ENCODE assay signal across 32 mouse cellular contexts in genomic region chr7:123194696-123195095, GRCm38 (mm10). TPM values are rescaled to one million over a fixed set of nuclear protein-coding genes. Genes with fewer than 3 reads are reported as not detected.
DNase-seq lines count a peak whose midpoint lies in the region; ATAC-seq and TF ChIP-seq lines count a peak whose summit lies in the region.
"Had no signal": no experiment of that assay in that cellular context is flagged by ENCODE, and none has a peak within 500 bp of the region (broad histone marks: within the 10 kb centered on the region; RNA-seq: fewer than 3 reads in every experiment).

No protein-coding gene starts in this region.

- no peak for ATAC-seq in midbrain, embryonic 13.5 days
- no peak for ATAC-seq in erythroblast, adult 5-6 weeks (replicated peaks; ENCODE audit: low FRiP score, poor library complexity, severe bottlenecking)
- ATAC-seq: forebrain, embryonic 14.5 days; inflammation-experienced regulatory T-cells, adult 6 months had no signal

- H3K27ac ChIP-seq in kidney, adult 2 months (ENCODE audit: insufficient read depth, low read depth, low read length): no peak overlapping the region
- no peak overlapping the region for H3K27ac ChIP-seq in midbrain, embryonic 13.5 days
- H3K27ac ChIP-seq: embryonic facial prominence, embryonic 10.5 days; embryonic facial prominence, embryonic 15.5 days; gastrocnemius, adult 2 months; heart, adult 2 months; heart, embryonic 13.5 days; hindbrain, embryonic 15.5 days; kidney, postnatal 0 days; limb, embryonic 10.5 days; limb, embryonic 15.5 days; liver, embryonic 15.5 days; midbrain, embryonic 12.5 days; neural tube, embryonic 13.5 days; stomach, postnatal 0 days had no signal

- no peak overlapping the region for H3K4me2 ChIP-seq in midbrain, embryonic 13.5 days (replicated peaks)
- H3K4me2 ChIP-seq: embryonic facial prominence, embryonic 15.5 days; heart, embryonic 13.5 days; hindbrain, embryonic 15.5 days; limb, embryonic 15.5 days; liver, embryonic 15.5 days; lung, embryonic 14.5 days; midbrain, embryonic 12.5 days; neural tube, embryonic 13.5 days had no signal

- H3K4me3 ChIP-seq in kidney, adult 2 months (ENCODE audit: insufficient read depth, low read depth, low read length): no peak overlapping the region
- H3K4me3 ChIP-seq in midbrain, embryonic 13.5 days (replicated peaks): no peak overlapping the region
- H3K4me3 ChIP-seq: embryonic facial prominence, embryonic 10.5 days; embryonic facial prominence, embryonic 15.5 days; gastrocnemius, adult 2 months; heart, adult 2 months; heart, embryonic 13.5 days; hindbrain, embryonic 15.5 days; limb, embryonic 10.5 days; limb, embryonic 15.5 days; liver, embryonic 15.5 days; midbrain, embryonic 12.5 days; neural tube, embryonic 13.5 days had no signal

- 75% methylated on average over 8 of the region's 8 CpGs for WGBS in kidney, adult 2 months
- WGBS in midbrain, embryonic 13.5 days: 92% methylated on average over 8 of the region's 8 CpGs

- H3K9me3 ChIP-seq in midbrain, embryonic 13.5 days: no peaks in the 10 kb centered on the region
- H3K9me3 ChIP-seq: embryonic facial prominence, embryonic 10.5 days; embryonic facial prominence, embryonic 15.5 days; heart, embryonic 13.5 days; hindbrain, embryonic 15.5 days; limb, embryonic 10.5 days; limb, embryonic 15.5 days; liver, embryonic 15.5 days; midbrain, embryonic 12.5 days; neural tube, embryonic 13.5 days had no signal

- no peak for TF ChIP-seq POLR2A in kidney, adult 2 months (IDR thresholded peaks at IDR 0.05; ENCODE audit: low read depth, low read length)

- H3K9ac ChIP-seq in midbrain, embryonic 13.5 days (replicated peaks): no peak overlapping the region
- H3K9ac ChIP-seq: embryonic facial prominence, embryonic 15.5 days; heart, embryonic 13.5 days; hindbrain, embryonic 15.5 days; limb, embryonic 15.5 days; liver, embryonic 15.5 days; lung, embryonic 14.5 days; midbrain, embryonic 12.5 days; neural tube, embryonic 13.5 days had no signal

- no peaks in the 10 kb centered on the region for H3K27me3 ChIP-seq in kidney, adult 2 months (replicated peaks; ENCODE audit: control insufficient read depth, insufficient read depth, low read length)
- H3K27me3 ChIP-seq in midbrain, embryonic 13.5 days: no peaks in the 10 kb centered on the region
- H3K27me3 ChIP-seq: embryonic facial prominence, embryonic 15.5 days; heart, embryonic 13.5 days; hindbrain, embryonic 15.5 days; limb, embryonic 15.5 days; liver, embryonic 15.5 days; midbrain, embryonic 12.5 days; neural tube, embryonic 13.5 days had no signal

- TF ChIP-seq CTCF in kidney, adult 2 months (conservative IDR thresholded peaks at IDR 0.05; ENCODE audit: insufficient read depth, insufficient read length, low read depth, low read length): no peak

- H3K36me3 ChIP-seq in kidney, adult 2 months (ENCODE audit: control insufficient read depth, insufficient read depth, low read length): peaks cover 4% of the 10 kb centered on the region
- H3K36me3 ChIP-seq in midbrain, embryonic 13.5 days: peaks cover 57% of the 10 kb centered on the region

- DNase-seq in kidney, adult 2 months: peak; percentile 21
- DNase-seq in kidney, postnatal 14 days: no peak
- DNase-seq in cerebellum, adult 11-12 months: peak; percentile 61
- DNase-seq in cerebellum, adult 8-10 months: peak; percentile 38
- peak; percentile 50 to 52 for DNase-seq in cerebellum, postnatal 36 days
- DNase-seq: adrenal gland, postnatal 14 days; B cell, adult 2 months; gastrocnemius, adult 2 months; gastrocnemius, postnatal 36 days; heart, adult 2 months; heart, postnatal 10 days; kidney, adult 18-20 months; lung, embryonic 14.5 days; lung, postnatal 14 days; right cerebral cortex, postnatal 4 days; thymus, adult 18-20 months; thymus, postnatal 25 days had no signal

- H3K4me1 ChIP-seq in kidney, adult 2 months (ENCODE audit: control insufficient read depth, insufficient read depth, low read length): peaks cover 11% of the 10 kb centered on the region; the same call in 1 of the 2 replicates
- no peaks in the 10 kb centered on the region for H3K4me1 ChIP-seq in midbrain, embryonic 13.5 days (replicated peaks)
- H3K4me1 ChIP-seq: embryonic facial prominence, embryonic 15.5 days; hindbrain, embryonic 15.5 days; limb, embryonic 10.5 days; limb, embryonic 15.5 days; midbrain, embryonic 12.5 days; neural tube, embryonic 13.5 days had no signal

RNA-seq across cellular contexts. Expression of gene Slc5a11, which starts 19.9 kb away (rescaled TPM):
- 107 and 133 TPM in 2 replicates for polyA plus RNA-seq in kidney, adult 2 months (2012; rRNA removed)
- 0.13 and 0.34 TPM in 2 replicates for polyA plus RNA-seq in midbrain, embryonic 13.5 days (2015; fragmentation: Nextera tagmentation; extraction: Ambion mirVana)
- 2.7 TPM in 1 of 2 replicates, not detected in the other for total RNA-seq in erythroblast, adult 5-6 weeks (2015; ENCODE audit: low replicate concordance)
- 1.5 TPM in 1 of 2 replicates, not detected in the other for total RNA-seq in erythroblast, adult 5-6 weeks (2017; ENCODE audit: low replicate concordance)
- total RNA-seq: adrenal gland, postnatal 14 days; gastrocnemius, adult 2 months; gastrocnemius, postnatal 36 days; heart, adult 2 months; heart, postnatal 10 days had no signal
- polyA plus RNA-seq: limb, embryonic 15.5 days; neural tube, embryonic 13.5 days had no signal

Comparison
In these comparisons a context has a peak if more than half of its experiments do, and no peak if none do; other contexts are left out.
1. RNA of gene Slc5a11, which starts 19.9 kb away (polyA plus RNA-seq): 107 to 133 TPM in kidney, adult 2 months; 0.13 to 0.34 TPM in midbrain, embryonic 13.5 days; every median in the first group is over 10 times any median in the second.